ENCODE assay signal across 17 mouse cellular contexts in genomic region chr11:88530032-88530431, GRCm38 (mm10).
DNase-seq lines count a peak whose midpoint lies in the region; ATAC-seq and TF ChIP-seq lines count a peak whose summit lies in the region.
"Had no signal": no experiment of that assay in that cellular context is flagged by ENCODE, and none has a peak within 500 bp of the region (broad histone marks: within the 10 kb centered on the region; RNA-seq: fewer than 3 reads in every experiment).

No protein-coding gene starts in this region.

- no peaks in the 10 kb centered on the region for H3K9me3 ChIP-seq in heart, embryonic 12.5 days (replicated peaks)
- no peaks in the 10 kb centered on the region for H3K9me3 ChIP-seq in liver, embryonic 12.5 days (replicated peaks)
- H3K9me3 ChIP-seq in liver, postnatal 0 days (ENCODE audit: low read length), result no peaks in the 10 kb centered on the region
- H3K9me3 ChIP-seq in liver, embryonic 14.5 days (ENCODE audit: control insufficient read depth, low read length), result no peaks in the 10 kb centered on the region
- H3K9me3 ChIP-seq: heart, embryonic 15.5 days; limb, embryonic 15.5 days; neural tube, embryonic 13.5 days had no signal

- no peak overlapping the region for H3K9ac ChIP-seq in heart, embryonic 12.5 days
- no peak overlapping the region for H3K9ac ChIP-seq in heart, adult 2 months (ENCODE audit: low read depth, low read length)
- peak overlapping the region; percentile 27; the same call in 1 of the 2 replicates for H3K9ac ChIP-seq in liver, embryonic 12.5 days
- no peak overlapping the region for H3K9ac ChIP-seq in liver, postnatal 0 days (replicated peaks)
- H3K9ac ChIP-seq in liver, embryonic 14.5 days (replicated peaks), result no peak overlapping the region
- H3K9ac ChIP-seq: heart, embryonic 15.5 days; limb, embryonic 15.5 days; neural tube, embryonic 13.5 days had no signal

- ATAC-seq in heart, embryonic 12.5 days (ENCODE audit: insufficient number of reproducible peaks, low FRiP score), result no peak
- peak; percentile 72 for ATAC-seq in liver, embryonic 12.5 days
- ATAC-seq in liver, postnatal 0 days, result no peak
- ATAC-seq in liver, embryonic 14.5 days (ENCODE audit: insufficient read depth), result peak; percentile 66; the same call in 1 of the 2 replicates
- ATAC-seq: forebrain, embryonic 16.5 days had no signal

- no peaks in the 10 kb centered on the region for H3K27me3 ChIP-seq in heart, embryonic 12.5 days (replicated peaks)
- no peaks in the 10 kb centered on the region for H3K27me3 ChIP-seq in heart, adult 2 months (ENCODE audit: control insufficient read depth, insufficient read depth, low read length)
- H3K27me3 ChIP-seq in liver, embryonic 12.5 days (replicated peaks), result no peaks in the 10 kb centered on the region
- H3K27me3 ChIP-seq in liver, postnatal 0 days (ENCODE audit: insufficient read depth, low read length), result no peaks in the 10 kb centered on the region
- no peaks in the 10 kb centered on the region for H3K27me3 ChIP-seq in liver, embryonic 14.5 days (ENCODE audit: control insufficient read depth, insufficient read depth, low read length)
- H3K27me3 ChIP-seq: heart, embryonic 15.5 days; limb, embryonic 15.5 days; neural tube, embryonic 13.5 days had no signal

- H3K27ac ChIP-seq in heart, embryonic 12.5 days (ENCODE audit: poor library complexity, severe bottlenecking), result peak overlapping the region; percentile 18; the same call in 1 of the 2 replicates
- no peak overlapping the region for H3K27ac ChIP-seq in heart, adult 2 months
- H3K27ac ChIP-seq in liver, embryonic 12.5 days, result peak overlapping the region; percentile 48; the same call in 1 of the 2 replicates
- no peak overlapping the region for H3K27ac ChIP-seq in liver, postnatal 0 days (ENCODE audit: low read depth)
- no peak overlapping the region for H3K27ac ChIP-seq in liver, embryonic 14.5 days
- H3K27ac ChIP-seq: limb, embryonic 15.5 days had no signal

- no peaks in the 10 kb centered on the region for H3K79me2 ChIP-seq in heart, adult 2 months (replicated peaks; ENCODE audit: control insufficient read depth, insufficient read depth, low read length)

- no peak for TF ChIP-seq POLR2A in heart, adult 2 months (IDR thresholded peaks at IDR 0.05; ENCODE audit: insufficient read depth, low read depth, low read length)

- TF ChIP-seq EP300 in heart, adult 2 months (IDR thresholded peaks at IDR 0.05; ENCODE audit: insufficient read depth, low read depth, low read length), result no peak
- TF ChIP-seq EP300 in liver, postnatal 0 days (IDR thresholded peaks at IDR 0.05; ENCODE audit: low read depth), result no peak
- TF ChIP-seq EP300 in liver, embryonic 14.5 days (IDR thresholded peaks at IDR 0.05; ENCODE audit: low read depth), result peak; percentile 47; the same call in 1 of the 2 replicates

- intact Hi-C loops in heart, adult 2 months (cut with DNase I), result no loop called here

- H3K4me2 ChIP-seq in heart, embryonic 12.5 days, result no peak overlapping the region
- no peak overlapping the region for H3K4me2 ChIP-seq in liver, embryonic 12.5 days
- no peak overlapping the region for H3K4me2 ChIP-seq in liver, postnatal 0 days (ENCODE audit: low read depth, low read length)
- H3K4me2 ChIP-seq in liver, embryonic 14.5 days (ENCODE audit: low read depth), result no peak overlapping the region
- H3K4me2 ChIP-seq: heart, embryonic 15.5 days; limb, embryonic 15.5 days; neural tube, embryonic 13.5 days had no signal

- H3K36me3 ChIP-seq in heart, embryonic 12.5 days, result peaks cover 2% of the 10 kb centered on the region; the same call in 1 of the 2 replicates
- H3K36me3 ChIP-seq in heart, adult 2 months (ENCODE audit: control insufficient read depth, insufficient read depth, low read length), result peaks cover 21% of the 10 kb centered on the region
- H3K36me3 ChIP-seq in liver, embryonic 12.5 days, result no peaks in the 10 kb centered on the region
- H3K36me3 ChIP-seq in liver, postnatal 0 days (replicated peaks; ENCODE audit: insufficient read depth, low read length), result no peaks in the 10 kb centered on the region
- H3K36me3 ChIP-seq in liver, embryonic 14.5 days (replicated peaks; ENCODE audit: control insufficient read depth, insufficient read depth, low read depth), result no peaks in the 10 kb centered on the region
- H3K36me3 ChIP-seq: heart, embryonic 15.5 days; limb, embryonic 15.5 days; neural tube, embryonic 13.5 days had no signal

- DNase-seq in heart, adult 2 months, result no peak
- no peak for DNase-seq in liver, postnatal 0 days
- peak; percentile 44 for DNase-seq in c-Kit-positive CD71-positive TER-119-positive erythroid progenitor cells, embryonic 14.5 days (ENCODE audit: low spot score)
- peak in 1 of 3 experiments; percentile 31 for DNase-seq in liver, embryonic 14.5 days (ENCODE audit: low read depth in 3 of 3, low spot score in 3 of 3)
- no peak for DNase-seq in urinary bladder, postnatal 36 days (ENCODE audit: low spot score in 2 of 2)
- DNase-seq in spleen, adult 12 weeks (ENCODE audit: low spot score), result no peak
- DNase-seq: cerebellum, adult 8-10 months; gastrocnemius, postnatal 25 days; kidney, adult 2 months; kidney, postnatal 25 days; right cerebral cortex, adult 18-20 months had no signal

- H3K4me1 ChIP-seq in heart, embryonic 12.5 days (replicated peaks), result peaks cover 74% of the 10 kb centered on the region
- H3K4me1 ChIP-seq in heart, adult 2 months (ENCODE audit: control insufficient read depth, insufficient read depth, low read length), result peaks cover 31% of the 10 kb centered on the region
- H3K4me1 ChIP-seq in liver, embryonic 12.5 days, result peaks cover 55% of the 10 kb centered on the region
- peaks cover 26% of the 10 kb centered on the region for H3K4me1 ChIP-seq in liver, postnatal 0 days (ENCODE audit: insufficient read depth)
- H3K4me1 ChIP-seq in liver, embryonic 14.5 days (replicated peaks; ENCODE audit: control insufficient read depth in 2 of 2, insufficient read depth in 2 of 2, low read length in 1 of 2), result peaks cover 0 to 23% of the 10 kb centered on the region in 2 experiments

- whole genome bisulfite sequencing in heart, embryonic 12.5 days, result 41% methylated on average over 4 of the region's 4 CpGs
- WGBS in heart, adult 2 months, result 84% methylated on average over 4 of the region's 4 CpGs
- 16% methylated on average over 4 of the region's 4 CpGs for WGBS in liver, embryonic 12.5 days (ENCODE audit: insufficient replicate concordance)
- WGBS in liver, postnatal 0 days (ENCODE audit: insufficient replicate concordance), result 59% methylated on average over 4 of the region's 4 CpGs
- 25% methylated on average over 4 of the region's 4 CpGs for WGBS in liver, embryonic 14.5 days (ENCODE audit: insufficient replicate concordance)

- no peak overlapping the region for H3K4me3 ChIP-seq in heart, embryonic 12.5 days
- H3K4me3 ChIP-seq in heart, adult 2 months, result no peak overlapping the region
- no peak overlapping the region for H3K4me3 ChIP-seq in liver, embryonic 12.5 days
- no peak overlapping the region for H3K4me3 ChIP-seq in liver, postnatal 0 days (ENCODE audit: low read depth, low read length)
- H3K4me3 ChIP-seq in liver, embryonic 14.5 days (ENCODE audit: insufficient read depth in 1 of 2, low read depth in 2 of 2, low read length in 2 of 2), result no peak overlapping the region
- H3K4me3 ChIP-seq: heart, embryonic 15.5 days; limb, embryonic 15.5 days; neural tube, embryonic 13.5 days had no signal

- no peak for TF ChIP-seq CTCF in heart, adult 2 months (IDR thresholded peaks at IDR 0.05)
- TF ChIP-seq CTCF in liver, postnatal 0 days (IDR thresholded peaks at IDR 0.05; ENCODE audit: low read depth), result no peak
- TF ChIP-seq CTCF in liver, embryonic 14.5 days (IDR thresholded peaks at IDR 0.05; ENCODE audit: low read depth), result no peak

Comparison
In these comparisons a context has a peak if more than half of its experiments do, and no peak if none do; other contexts are left out.
1. ATAC-seq: peak in liver, embryonic 12.5 days (single experiment) and liver, embryonic 14.5 days (single experiment); none in heart, embryonic 12.5 days (single experiment) and liver, postnatal 0 days (single experiment).
2. H3K27ac ChIP-seq: peak in heart, embryonic 12.5 days (single experiment) and liver, embryonic 12.5 days (single experiment); none in heart, adult 2 months (single experiment), liver, postnatal 0 days (single experiment) and liver, embryonic 14.5 days (single experiment).